Mouse (Mus musculus) leukemia stem cell, adult 10-12 weeks (primary cell): ENCODE data around the gene Gm5415. TPM values are rescaled to one million over a fixed set of nuclear protein-coding genes. Genes with fewer than 3 reads are reported as not detected.

ENCODE experiments used
- polyA plus RNA-seq: library from polyadenylated mRNA; stranded (reverse); fragments of >175 nt; gene quantifications from 2 replicates; pipeline ENCODE4 v1.2.3, GENCODE M21; 2012; ENCODE audit warnings: low replicate concordance

Gene Gm5415
- not detected in 2 replicates for polyA plus RNA-seq

GRCm38 (mm10) chr1:32547194-32547593 lies at the start of gene Gm5415:
Gm5415 (minus strand) TSS chr1:32547294.

